Mouse (Mus musculus) thymus, postnatal 36 days (tissue): ENCODE data around the gene Neurl3.

Experiments
- DNase-seq, 2 experiments: peaks; one replicate each; pipeline ENCODE4 v3.0.0; 2022; ENCODE audit warnings: mixed read lengths in 2 of 2

Gene Neurl3

GRCm38 (mm10) chr1:36296466-36297149 lies 22.1 kb upstream of the Neurl3 start:
- no peak for DNase-seq

GRCm38 (mm10) chr1:36294402-36294801 lies 19.9 kb upstream of the Neurl3 start:
- peak; percentile 46 to 59 for DNase-seq

- peak in 1 of 2 experiments; percentile 51 for DNase-seq
These were observed 19.0 kb upstream of the Neurl3 start for GRCm38 (mm10) chr1:36293470-36293869.

- peak in 1 of 2 experiments; percentile 65 for DNase-seq
These were observed 7.4 kb upstream of the Neurl3 start for GRCm38 (mm10) chr1:36281849-36282248.

- no peak for DNase-seq
These were observed 6.5 kb upstream of the Neurl3 start for GRCm38 (mm10) chr1:36280938-36281337.

GRCm38 (mm10) chr1:36279202-36279601 lies 4.7 kb upstream of the Neurl3 start:
- peak; percentile 86 to 91 for DNase-seq

- peak; percentile 82 to 89 for DNase-seq
These were observed 3.0 kb upstream of the Neurl3 start for GRCm38 (mm10) chr1:36277267-36278060.

- no peak for DNase-seq
These were observed 1.3 kb upstream of the Neurl3 start for GRCm38 (mm10) chr1:36275635-36276389.

- DNase-seq, result peak in 1 of 2 experiments; percentile 17
These were observed 1.2 kb downstream of the Neurl3 start for GRCm38 (mm10) chr1:36273288-36273687.

GRCm38 (mm10) chr1:36272546-36272945 lies 1.9 kb downstream of the Neurl3 start:
- peak in 1 of 2 experiments; percentile 58 for DNase-seq

GRCm38 (mm10) chr1:36271516-36272230 lies 2.8 kb downstream of the Neurl3 start:
- no peak for DNase-seq

- no peak for DNase-seq
These were observed 3.8 kb downstream of the Neurl3 start for GRCm38 (mm10) chr1:36270666-36271065.

GRCm38 (mm10) chr1:36269121-36269795 lies 5.2 kb downstream of the Neurl3 start:
- no peak for DNase-seq

- no peak for DNase-seq
These were observed 6.9 kb downstream of the Neurl3 start for GRCm38 (mm10) chr1:36267595-36267994.

GRCm38 (mm10) chr1:36266293-36266692 lies 8.2 kb downstream of the Neurl3 start:
- peak in 1 of 2 experiments; percentile 21 for DNase-seq

GRCm38 (mm10) chr1:36263833-36264488 lies 10.5 kb downstream of the Neurl3 start:
- DNase-seq, result peak; percentile 67 to 76

- DNase-seq, result peak; percentile 40
These were observed 12.6 kb downstream of the Neurl3 start for GRCm38 (mm10) chr1:36261708-36262504.

GRCm38 (mm10) chr1:36260418-36260817 lies 14.1 kb downstream of the Neurl3 start:
- DNase-seq, result no peak

- no peak for DNase-seq
These were observed 15.2 kb downstream of the Neurl3 start for GRCm38 (mm10) chr1:36259281-36259680.

- no peak for DNase-seq
These were observed 15.8 kb downstream of the Neurl3 start for GRCm38 (mm10) chr1:36258631-36259030.

- DNase-seq, result no peak
These were observed 17.2 kb downstream of the Neurl3 start for GRCm38 (mm10) chr1:36257276-36257675.
